Mouse (Mus musculus) frontal cortex, adult 2 months (tissue): ENCODE measurements around the gene Dnajb14. TPM values are rescaled to one million over a fixed set of nuclear protein-coding genes. Genes with fewer than 3 reads are reported as not detected.
"Not testable (repeated sequence)": the region's sequence is repeated elsewhere in the genome, so short reads cannot be mapped to it uniquely, and the experiment has no call there.

Source experiments
- DNase-seq, 2 experiments: peaks; one replicate each; pipeline ENCODE4 v3.0.0; 2022; ENCODE audit warnings: low spot score in 1 of 2; ENCODE audit errors: extremely low spot score in 1 of 2
- polyA plus RNA-seq: library from polyadenylated mRNA; depleted of rRNA; stranded (reverse); fragments of >200 nt; gene quantifications from 2 replicates; pipeline ENCODE4 v1.2.3, GENCODE M21; 2012

The Dnajb14 gene
- polyA plus RNA-seq, 1 experiment = 22.6 TPM

- DNase-seq = no peak
Observed at GRCm38 (mm10) chr3:137913093-137913492, 45.6 kb downstream of the Dnajb14 start.

- DNase-seq = not testable (repeated sequence)
Observed at GRCm38 (mm10) chr3:137914567-137914966, 47.1 kb downstream of the Dnajb14 start.

- DNase-seq = no peak
Observed at GRCm38 (mm10) chr3:137917694-137918171, 50.3 kb downstream of the Dnajb14 start.

GRCm38 (mm10) chr3:137918172-137918931, 50.9 kb downstream of the Dnajb14 start, which contains the start of gene Lamtor3:
Lamtor3 (plus strand) TSS chr3:137918506.
- peak; percentile 72 to 89 for DNase-seq

DNA sequence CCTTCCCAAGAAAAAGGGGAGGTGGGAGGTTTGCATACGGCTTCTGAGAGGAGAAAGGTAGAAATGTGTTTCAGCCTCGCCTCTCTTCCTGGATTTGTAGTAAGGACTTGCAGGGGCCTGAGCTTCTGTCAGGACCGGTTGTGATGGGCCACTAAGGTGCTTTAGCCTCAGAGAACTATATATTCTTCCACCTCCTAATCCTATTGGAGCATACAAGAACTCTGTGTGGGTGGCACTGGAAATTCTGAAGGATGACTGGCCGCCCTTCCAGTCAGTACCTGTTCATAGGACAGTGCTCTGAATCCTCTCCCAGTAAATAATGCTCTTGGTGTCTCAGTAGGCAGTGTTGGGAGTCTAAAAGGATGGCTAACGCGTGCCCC, 51.4 kb downstream of the Dnajb14 start:
- peak; percentile 18 to 54 for DNase-seq

GRCm38 (mm10) chr3:137919398-137919797, 51.9 kb downstream of the Dnajb14 start:
- no peak for DNase-seq

DNA sequence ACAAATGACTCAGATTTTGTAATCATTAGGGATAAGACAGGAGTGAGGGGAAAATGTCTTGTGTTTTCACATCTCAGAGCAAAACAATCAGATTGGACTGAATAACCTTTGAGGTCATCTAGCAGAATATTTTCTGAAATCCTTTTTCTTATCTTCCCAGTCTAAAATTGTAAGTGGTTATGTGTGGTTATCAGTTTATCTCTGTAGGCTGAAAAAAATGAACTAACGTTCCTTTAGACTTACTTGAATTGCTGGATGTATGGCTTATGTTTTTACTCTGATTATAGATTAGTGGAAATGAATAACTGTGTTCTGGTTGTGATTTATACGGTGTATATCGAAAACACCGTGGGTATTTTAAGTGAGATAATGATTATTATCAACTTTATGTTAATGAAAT, 53.1 kb downstream of the Dnajb14 start:
- DNase-seq = no peak

DNA sequence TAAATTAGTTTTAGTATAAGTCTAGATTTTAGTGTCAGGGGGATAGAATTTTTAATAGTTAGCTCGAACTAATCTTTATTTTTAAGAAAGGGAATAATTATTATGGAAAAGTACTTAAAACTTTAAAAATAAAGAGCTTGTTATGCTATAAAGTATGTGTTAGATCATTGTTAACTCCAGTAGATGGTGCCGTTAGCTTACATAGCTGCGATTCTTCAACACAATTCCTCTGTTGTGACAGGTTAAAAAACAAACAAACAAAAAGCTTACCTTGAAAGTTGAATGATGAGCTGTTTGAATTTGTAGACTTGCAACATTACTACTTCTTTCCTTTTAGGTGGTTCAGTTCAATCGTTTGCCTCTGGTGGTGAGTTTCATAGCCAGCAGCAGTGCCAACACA, 59.5 kb downstream of the Dnajb14 start:
- no peak for DNase-seq

GRCm38 (mm10) chr3:137929940-137930339, 62.5 kb downstream of the Dnajb14 start:
- DNase-seq = no peak

DNA sequence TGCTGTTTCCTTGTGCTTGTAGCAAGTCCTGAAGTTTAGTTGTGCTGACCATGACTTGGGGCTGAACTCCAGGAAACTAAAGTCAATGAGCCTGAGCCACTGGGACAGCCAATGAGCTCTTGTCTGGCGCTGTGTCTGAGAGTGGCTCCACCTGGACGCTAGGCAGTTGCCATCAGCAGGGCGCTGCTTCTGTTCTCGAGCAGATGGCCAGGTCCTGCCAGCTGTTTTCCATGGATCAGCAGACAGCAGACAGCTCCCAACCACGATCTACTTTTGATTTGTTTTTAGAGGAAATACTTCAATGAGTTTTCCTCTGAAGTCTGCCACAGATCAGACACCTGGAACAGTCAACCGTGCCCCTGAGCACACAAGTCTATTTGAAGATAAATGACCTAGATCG, 65.3 kb downstream of the Dnajb14 start:
- no peak for DNase-seq

GRCm38 (mm10) chr3:137933986-137934385, 66.5 kb downstream of the Dnajb14 start:
- DNase-seq = no peak

DNA sequence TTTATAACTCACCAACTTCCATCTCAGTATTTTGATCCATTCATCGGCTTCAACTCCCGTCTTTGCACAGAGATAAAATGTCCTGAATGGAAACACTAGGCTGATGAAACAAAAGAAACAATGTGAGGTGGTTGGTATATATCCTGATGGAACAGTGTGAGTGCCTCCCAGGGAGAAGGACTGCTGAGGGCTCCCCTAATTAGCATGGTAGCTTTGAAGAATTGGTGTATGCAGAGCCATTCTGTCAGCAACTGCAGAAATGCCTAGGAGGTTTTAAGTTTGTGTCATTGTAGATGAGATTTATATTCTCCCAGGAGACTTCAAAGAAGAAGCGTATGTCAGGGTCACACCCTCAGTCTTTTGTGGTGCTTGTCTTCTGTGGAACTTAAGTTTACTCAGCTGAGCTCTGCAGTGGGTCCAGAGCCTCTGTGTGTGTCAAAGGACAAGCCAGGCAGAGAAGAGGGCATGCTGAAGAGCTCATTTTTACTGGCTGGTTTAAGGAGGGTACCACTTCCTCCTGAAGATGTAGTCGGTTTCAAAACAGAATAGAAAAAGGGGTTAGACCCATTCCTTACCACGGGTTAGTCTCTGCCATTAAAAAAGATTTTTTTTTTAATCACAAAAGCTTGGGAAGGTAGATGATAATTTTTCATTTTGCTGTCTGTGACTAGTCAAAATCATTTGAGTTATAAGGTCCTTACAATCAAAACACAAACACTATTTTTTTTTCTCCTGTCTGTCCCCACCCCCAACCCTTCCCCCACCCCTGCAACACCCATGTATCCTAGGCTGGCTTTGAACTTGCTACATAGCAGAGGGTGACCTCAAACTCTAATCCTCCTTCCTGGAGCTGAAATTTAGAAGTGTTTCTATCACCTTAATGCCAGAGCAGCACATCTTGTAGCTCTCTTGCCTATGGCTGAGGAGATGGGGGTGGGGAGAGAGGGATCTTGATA, 68.4 kb downstream of the Dnajb14 start:
- no peak for DNase-seq

GRCm38 (mm10) chr3:137936541-137936940, 69.1 kb downstream of the Dnajb14 start:
- no peak for DNase-seq

GRCm38 (mm10) chr3:137938608-137939007, 71.1 kb downstream of the Dnajb14 start:
- DNase-seq = peak in 1 of 2 experiments; percentile 47

GRCm38 (mm10) chr3:137940757-137941156, 73.3 kb downstream of the Dnajb14 start:
- DNase-seq = no peak

DNA sequence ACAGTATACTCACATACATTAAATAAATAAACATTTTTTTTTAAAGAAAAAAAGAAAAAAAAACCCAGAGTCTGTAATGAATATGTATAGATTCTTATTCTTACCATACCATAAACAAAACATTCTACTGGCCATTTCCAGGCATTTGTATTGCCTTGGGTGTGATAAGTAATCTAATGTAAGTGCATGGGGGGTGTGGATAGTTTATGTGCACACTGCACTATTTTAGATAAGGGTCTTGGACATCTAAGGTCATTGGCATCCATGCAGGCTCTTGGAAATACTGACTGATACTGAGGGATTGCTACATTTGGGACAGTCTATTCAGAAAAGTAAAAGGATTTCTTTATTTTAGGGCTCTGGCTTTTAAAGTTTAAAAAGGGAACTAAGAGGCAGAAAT, 74.1 kb downstream of the Dnajb14 start:
- no peak for DNase-seq

DNA sequence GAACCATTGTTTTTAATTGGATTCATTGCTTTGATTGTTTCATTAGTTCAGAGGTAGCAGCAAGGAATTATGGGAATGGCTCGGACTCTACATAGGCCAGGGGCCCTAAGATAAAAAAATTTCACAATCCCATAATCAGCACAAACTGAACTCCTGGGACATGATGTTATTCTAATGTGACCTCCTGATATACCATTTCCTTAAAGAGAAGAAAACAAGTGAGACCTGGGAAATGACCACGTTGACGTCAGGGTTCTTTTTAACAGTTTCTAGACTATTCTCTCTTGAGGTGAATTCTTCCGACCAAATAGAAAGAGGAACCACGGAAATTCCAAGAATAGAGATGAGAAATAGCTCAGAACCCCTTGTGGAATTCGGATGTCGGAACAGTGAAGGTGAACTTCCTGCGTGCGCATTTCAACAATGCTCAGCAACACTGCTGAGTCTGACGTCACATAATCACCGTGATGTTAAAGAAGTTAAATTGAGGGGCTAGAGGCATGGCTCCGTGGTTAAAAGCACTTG, 74.7 kb downstream of the Dnajb14 start:
- no peak for DNase-seq

GRCm38 (mm10) chr3:137943737-137944154, 76.3 kb downstream of the Dnajb14 start:
- DNase-seq = no peak

GRCm38 (mm10) chr3:137946827-137947226, 79.4 kb downstream of the Dnajb14 start:
- no peak for DNase-seq

DNA sequence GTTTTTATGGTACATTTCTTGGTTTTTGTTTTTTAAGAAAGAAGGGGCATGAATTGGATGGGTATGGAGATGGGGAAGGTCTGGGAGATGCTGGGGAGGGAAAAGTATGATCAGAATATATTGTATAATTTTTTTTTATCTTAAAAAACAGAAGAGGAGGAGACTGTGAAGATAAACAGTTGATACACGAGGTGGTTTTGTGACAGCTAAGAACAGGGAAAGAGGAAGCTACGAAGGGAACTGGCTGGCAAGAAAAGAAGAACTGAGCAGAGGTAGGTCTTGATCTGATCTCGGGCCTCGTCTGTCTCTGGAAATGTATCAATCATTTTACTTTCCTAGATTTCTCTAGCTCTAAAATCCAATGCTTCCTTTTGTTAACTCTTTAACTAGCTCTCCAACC, 80.0 kb downstream of the Dnajb14 start:
- no peak for DNase-seq
